Mouse (Mus musculus) right cerebral cortex, postnatal 4 days (tissue): ENCODE data around the gene Phf11b.
"Not testable (repeated sequence)": the region's sequence is repeated elsewhere in the genome, so short reads cannot be mapped to it uniquely, and the experiment has no call there.

Source experiments
- DNase-seq: peaks from one replicate; pipeline ENCODE4 v3.0.0-alpha.2; 2022

Phf11b gene

DNA sequence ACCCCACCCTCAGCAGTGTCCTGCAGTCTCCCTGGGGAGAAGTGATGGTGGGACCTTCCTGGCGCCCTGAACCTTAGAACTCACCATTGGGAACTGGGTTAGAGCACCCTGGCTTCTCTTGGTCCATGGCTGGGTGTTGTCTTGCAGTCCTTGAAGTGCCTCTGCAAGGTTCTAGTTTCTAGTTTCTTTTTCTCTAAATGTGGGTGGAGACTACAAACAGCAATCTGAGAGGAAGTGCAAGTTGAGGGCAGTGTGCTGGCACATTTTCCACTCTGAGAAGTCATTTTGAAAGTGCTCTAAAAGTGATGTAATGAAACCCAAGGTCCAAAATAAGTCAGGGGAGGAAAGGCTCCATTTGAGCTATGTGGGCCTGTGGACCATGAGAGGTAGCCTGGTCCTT is at the start of gene Phf11b:
Gene Phf11b, minus strand, starts transcription at position 163 of the 400 bp plus-strand sequence.
- not testable (repeated sequence) for DNase-seq

GRCm38 (mm10) chr14:59390181-59390580 is 49.0 kb upstream of the Phf11b start:
- DNase-seq: peak; percentile 9

GRCm38 (mm10) chr14:59389532-59389931 is 48.4 kb upstream of the Phf11b start:
- no peak for DNase-seq

DNA sequence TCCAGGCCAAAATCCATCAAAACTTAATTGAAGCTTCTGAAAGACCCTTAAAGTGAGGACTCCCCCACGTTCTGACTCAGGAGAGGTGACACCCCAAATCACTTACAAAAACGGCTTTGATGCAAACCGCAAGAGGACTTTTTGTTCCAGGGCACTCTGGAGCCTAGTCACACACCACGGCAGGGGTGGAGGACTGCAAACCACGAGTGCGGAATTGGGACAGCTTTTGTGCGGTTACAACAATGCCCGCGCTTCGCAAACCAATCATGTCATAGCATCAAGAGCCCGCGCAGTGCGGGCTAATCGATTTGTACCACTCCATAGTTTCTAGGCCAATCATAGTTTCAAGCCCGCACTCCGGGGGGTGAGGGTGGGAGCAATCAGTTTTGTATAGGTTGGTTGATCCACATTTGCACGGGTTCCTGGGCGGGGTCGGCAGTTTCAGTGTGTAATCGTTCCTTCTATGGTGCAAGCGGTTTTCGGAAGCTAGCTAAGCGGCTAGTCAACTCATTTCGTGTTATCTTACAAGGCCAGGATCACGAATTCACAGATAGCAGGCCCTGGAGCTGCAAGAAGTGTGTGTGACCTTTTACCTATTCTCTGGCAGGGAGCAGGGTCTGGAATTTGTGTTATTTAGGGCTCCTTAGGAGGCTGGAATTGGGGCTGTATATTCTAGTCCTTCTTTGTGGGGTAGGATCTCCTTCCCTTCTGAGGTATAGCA is 29.4 kb upstream of the Phf11b start:
- no peak for DNase-seq

DNA sequence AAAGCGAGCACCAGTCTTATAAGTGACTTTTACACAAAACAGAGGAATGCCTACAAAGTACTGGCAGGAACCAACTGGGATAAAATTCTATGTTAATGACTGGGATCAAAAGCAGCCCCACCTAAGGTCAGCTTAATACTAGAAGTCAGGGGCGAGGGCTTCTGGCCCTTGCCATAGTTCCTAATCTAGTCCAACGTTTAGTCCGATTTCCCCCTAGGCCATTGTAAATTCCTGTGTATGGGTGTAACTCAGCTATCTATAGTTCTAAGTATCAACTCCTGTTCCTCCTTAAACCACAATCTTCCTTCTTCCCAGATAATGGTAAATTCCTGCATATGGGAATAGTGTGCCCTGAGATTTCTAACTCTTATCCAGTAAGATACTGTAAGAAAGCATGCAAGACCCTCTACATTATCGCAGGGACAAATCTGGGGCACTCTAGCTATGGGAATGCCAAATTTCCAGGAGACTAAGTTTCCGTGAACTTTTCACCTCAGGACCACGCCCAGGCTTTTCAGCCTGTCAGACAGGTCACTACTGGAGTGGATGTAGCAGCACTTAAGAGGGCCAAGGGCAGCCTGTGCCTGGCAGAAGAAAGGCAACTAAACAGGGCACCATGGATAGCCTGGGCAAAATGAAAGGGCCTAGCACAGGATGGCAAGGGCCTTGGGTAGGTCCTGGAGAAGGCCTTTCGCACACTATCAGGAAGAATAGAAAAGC is 25.4 kb upstream of the Phf11b start:
- DNase-seq: no peak

DNA sequence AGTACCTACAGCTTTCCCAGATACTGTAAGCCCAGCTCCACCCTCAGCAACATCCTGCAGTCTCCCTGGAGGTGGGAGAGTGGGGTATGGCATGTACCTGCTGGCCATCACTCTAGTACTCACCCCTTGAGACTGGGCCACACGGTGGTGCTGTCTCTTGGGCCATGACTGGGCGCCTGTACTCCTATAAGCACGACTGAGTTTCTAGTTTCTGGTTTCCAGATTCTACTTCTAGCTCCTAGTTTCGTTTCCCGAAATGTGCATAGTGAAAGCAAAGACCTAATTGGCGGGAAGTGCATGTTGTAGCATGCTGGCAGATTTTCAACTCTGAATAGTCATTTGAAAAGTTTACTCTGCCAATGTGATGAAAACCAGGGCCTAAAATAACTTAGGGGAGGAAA is 24.1 kb upstream of the Phf11b start, which contains the start of gene Phf11d:
Gene Phf11d, minus strand, starts transcription at position 227 of the 401 bp plus-strand sequence.
- no peak for DNase-seq

GRCm38 (mm10) chr14:59339541-59339940 is 1.6 kb downstream of the Phf11b start:
- no peak for DNase-seq

DNA sequence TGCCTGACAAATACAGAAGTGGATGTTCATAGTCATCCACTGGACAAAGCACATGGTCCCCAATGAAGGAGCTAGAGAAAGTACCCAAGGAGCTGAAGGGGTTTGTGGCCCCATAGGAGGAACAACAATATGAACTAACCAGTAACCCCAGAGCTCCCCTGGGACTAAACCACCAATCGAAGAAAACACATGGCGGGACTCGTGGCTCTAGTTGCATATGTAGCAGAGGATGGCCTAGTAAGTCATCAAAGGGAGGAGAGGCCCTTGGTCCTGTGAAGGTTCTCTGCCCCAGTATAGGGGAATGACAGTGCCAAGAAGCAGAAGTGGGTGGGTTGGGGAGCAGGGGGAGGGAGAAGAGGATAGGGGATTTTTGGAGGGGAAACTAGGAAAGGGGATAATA is 5.1 kb downstream of the Phf11b start:
- not testable (repeated sequence) for DNase-seq

- peak; percentile 16 for DNase-seq
These were observed 10.7 kb downstream of the Phf11b start for GRCm38 (mm10) chr14:59330499-59330898.

DNA sequence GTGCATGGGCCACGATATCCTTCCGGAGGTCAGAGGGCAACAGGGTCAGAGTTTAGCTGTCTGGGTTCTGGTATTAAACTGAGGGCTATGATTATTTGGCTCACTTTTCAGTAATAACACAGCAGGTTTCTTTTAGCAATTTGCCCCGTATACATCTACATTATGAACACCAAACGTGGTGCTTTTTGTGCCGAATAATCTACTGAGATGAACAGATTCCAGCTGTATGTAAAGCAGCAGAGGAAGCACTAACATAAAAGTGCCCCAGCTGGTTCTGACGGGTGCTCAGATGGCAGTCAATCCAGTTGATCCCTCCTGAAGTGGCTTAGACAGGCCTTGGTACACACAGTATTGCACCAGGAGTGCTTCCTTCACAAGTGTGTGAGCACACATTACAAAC is 21.2 kb downstream of the Phf11b start:
- DNase-seq: not testable (repeated sequence)

- not testable (repeated sequence) for DNase-seq
These were observed 22.1 kb downstream of the Phf11b start for GRCm38 (mm10) chr14:59319036-59319435.

DNA sequence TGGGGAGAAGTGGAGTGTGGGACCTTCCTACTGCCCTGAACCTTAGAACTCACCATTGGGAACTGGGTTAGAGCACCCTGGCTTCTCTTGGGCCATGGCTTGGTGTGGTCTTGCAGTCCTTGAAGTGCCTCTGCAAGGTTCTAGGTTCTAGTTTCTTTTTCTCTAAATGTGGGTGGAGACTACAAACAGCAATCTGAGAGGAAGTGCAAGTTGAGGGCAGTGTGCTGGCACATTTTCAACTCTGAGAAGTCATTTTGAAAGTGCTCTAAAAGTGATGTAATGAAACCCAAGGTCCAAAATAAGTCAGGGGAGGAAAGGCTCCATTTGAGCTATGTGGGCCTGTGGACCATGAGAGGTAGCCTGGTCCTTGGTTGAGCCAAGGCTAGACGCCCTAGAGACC is 43.8 kb downstream of the Phf11b start, which contains the start of gene Phf11a:
Gene Phf11a, minus strand, starts transcription at position 132 of the 400 bp plus-strand sequence.
- not testable (repeated sequence) for DNase-seq

GRCm38 (mm10) chr14:59291769-59292168 is 49.4 kb downstream of the Phf11b start:
- DNase-seq: not testable (repeated sequence)

- not testable (repeated sequence) for DNase-seq
These were observed 66.2 kb downstream of the Phf11b start for GRCm38 (mm10) chr14:59274961-59275360.
